Mouse (Mus musculus) thymus, postnatal 36 days (tissue): ENCODE measurements at regions not wholly inside any gene's neighbourhood (a gene's known extent, or its start where the extent isn't known, plus 50 kb on each side); places are given as distances from the start of the nearest gene placed in this dataset.
A peak's percentile ranks its signal among the peaks of the same experiment; 100 is the strongest.

Experiments
- DNase-seq, 2 experiments: peaks; one replicate each; pipeline ENCODE4 v3.0.0; 2022; ENCODE audit warnings: mixed read lengths in 2 of 2

DNA sequence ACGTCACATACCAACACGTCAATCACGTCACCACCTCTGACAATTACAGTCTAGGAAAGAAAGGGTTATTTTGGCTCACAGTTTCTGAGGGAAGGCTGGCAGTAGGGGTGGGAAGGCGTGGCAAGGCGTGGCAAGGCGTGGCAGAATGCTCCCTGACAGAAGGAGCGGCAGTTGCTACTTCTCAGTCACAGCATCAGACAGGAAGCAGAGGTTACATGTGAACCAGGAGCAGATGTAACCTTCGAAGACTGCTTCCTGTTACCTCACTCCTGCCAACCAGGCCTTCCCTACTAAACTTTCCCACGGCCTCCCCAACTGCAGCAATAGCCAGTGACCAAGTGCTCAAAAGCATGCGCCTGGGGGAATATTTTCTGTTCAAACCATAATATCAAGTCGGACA is 240.9 kb upstream of the Stt3b start:
- DNase-seq, result no peak

GRCm38 (mm10) chr9:115551501-115551900 is 241.3 kb upstream of the Stt3b start:
- no peak for DNase-seq

- DNase-seq, result no peak
These were observed 247.9 kb upstream of the Stt3b start for GRCm38 (mm10) chr9:115558131-115558530.

DNA sequence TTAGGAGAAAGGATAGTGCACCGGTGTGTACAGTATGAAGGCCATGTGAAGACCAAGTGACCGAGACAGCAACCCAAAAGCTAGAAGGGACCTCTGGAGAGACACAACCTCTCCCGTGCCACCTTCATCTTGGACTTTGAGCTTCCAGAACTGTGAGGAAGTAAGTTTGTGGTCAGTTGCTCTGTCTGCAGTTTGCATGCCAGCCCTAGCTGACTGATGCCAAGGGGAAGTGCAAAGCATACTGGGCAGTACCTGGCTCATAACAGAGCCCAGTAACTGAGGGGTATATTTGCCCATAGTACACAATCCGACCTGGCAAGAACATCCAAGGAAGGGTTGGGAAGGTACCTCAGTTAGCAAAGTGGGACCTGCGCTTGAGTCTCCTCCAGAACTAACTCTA is 249.3 kb upstream of the Stt3b start:
- no peak for DNase-seq

- peak; percentile 81 to 87 for DNase-seq
These were observed 251.0 kb upstream of the Stt3b start for GRCm38 (mm10) chr9:115561207-115561606.

- no peak for DNase-seq
These were observed 252.6 kb upstream of the Stt3b start for GRCm38 (mm10) chr9:115562783-115563182.

- no peak for DNase-seq
These were observed 254.1 kb upstream of the Stt3b start for GRCm38 (mm10) chr9:115564366-115564765.

GRCm38 (mm10) chr9:115568693-115569334 is 258.6 kb upstream of the Stt3b start:
- no peak for DNase-seq

GRCm38 (mm10) chr9:115570998-115571397 is 260.8 kb upstream of the Stt3b start:
- no peak for DNase-seq

DNA sequence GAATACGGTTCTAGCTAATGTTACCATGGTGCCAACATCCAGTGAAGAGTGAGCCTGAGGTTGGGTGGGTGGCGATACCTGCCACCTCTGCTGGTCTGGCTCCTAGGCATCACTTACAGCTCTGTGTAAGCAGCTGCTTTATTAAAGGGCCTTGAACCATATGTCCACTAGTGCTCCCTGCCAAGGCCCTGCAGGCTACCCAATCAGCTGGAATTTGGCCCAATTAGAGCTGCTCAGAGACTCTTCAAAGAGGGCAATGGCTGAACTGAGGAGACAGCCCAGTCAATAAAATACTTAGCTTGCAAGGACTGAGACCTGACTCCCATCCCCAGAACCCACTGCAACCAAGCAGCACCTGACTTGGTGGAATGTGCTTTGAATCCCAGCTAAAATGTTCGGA is 270.9 kb upstream of the Stt3b start:
- DNase-seq, result no peak

DNA sequence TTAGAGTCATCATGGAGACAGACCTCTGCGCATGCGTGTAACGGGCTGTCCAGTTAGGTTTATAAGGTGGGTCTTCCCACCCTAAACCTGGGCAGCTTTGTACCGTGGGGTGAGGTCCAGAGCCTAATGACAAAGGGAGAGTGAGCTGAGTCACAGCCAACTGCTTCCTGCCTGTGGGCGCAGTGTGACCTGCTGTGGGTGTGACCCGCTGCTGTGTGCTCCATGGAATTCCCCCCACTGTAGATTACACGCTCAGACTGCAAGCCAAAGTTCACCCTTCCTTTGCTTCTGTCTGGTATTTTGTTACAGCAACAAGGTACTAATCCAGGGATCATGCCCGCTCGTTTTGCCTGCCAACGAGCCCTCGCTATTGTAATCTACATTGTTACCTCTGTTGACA is 273.3 kb upstream of the Stt3b start:
- DNase-seq, result no peak

GRCm38 (mm10) chr9:115584874-115585273 is 274.7 kb upstream of the Stt3b start:
- DNase-seq, result no peak

DNA sequence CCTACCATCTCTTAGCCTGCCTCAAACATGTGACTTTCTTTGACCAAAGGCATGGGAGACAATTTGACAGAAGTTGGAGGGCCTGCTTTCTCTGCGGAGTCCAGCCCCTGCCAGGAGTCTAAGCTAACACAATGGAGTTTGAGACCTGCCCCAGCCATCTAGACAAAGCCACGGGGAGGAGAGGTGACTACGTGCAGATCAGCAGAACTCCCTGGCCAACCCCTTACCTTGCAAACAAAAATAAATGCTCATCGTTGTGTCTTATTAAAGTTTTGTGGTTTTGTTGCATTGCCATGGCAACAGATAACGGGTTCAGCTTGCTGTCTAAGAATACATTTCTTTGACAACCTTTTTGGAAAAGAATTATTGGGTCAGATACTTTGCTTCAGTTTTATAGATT is 282.2 kb upstream of the Stt3b start:
- no peak for DNase-seq

DNA sequence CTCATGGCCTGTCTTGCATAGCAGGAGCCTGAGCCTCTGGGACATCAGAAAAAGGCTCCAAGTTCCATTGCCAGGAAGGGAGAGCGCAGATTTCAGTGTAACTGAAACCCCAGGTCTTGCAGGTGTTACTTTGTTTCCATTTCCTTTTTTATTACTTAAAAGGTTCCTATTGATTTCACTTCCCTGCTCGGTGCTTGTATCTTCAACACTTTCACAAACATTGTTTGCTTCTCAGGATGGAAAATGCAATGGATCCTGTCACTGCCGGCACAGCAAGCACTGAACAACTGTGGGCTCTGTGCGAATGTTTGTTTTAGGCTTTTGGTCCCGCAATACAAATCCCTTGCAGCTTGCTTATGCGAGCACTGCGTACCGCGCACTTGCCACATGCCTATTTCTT is 290.0 kb upstream of the Stt3b start:
- DNase-seq, result no peak

- no peak for DNase-seq
These were observed 290.6 kb upstream of the Stt3b start for GRCm38 (mm10) chr9:115600826-115601225.

DNA sequence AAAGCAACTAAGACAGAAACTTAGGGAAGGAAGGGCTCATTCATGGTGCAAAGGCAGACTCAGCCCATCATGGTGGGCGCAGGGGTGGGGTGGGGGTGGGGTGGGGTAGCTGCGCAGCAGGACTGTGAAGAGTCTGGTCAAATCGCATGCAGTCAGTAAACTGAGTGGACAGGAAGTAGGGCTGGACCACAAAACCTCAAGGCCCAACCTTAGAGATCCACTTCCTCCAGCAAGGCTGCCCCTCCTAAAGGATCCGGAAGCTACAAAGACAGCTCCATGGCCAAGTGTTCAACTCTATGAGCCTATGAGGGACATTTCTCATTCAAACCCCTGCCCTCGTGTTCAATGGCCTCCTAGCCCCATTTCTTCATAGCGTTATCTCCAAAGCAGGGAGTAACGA is 292.6 kb upstream of the Stt3b start:
- no peak for DNase-seq

DNA sequence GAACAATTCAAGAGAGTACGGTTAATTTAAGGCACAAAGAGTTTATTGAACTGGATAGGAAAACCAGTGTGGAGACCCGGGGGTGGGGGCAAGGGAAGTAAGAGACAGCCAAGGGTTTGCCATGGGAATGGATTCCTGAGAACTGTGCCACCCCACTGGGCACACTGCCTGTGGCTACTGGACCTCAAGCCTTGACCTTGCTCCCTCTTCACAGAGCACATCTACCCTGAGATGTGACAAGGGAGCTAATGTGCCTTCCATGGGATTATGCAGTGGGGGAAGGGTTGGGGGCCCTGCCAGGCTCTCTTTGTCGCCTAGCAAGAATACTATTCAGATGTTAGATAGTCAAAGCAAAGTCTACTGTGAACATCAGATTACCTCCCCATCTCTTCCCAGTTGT is 294.2 kb upstream of the Stt3b start:
- no peak for DNase-seq

GRCm38 (mm10) chr9:115604968-115605682 is 294.9 kb upstream of the Stt3b start:
- DNase-seq, result no peak

- DNase-seq, result no peak
These were observed 297.7 kb upstream of the Stt3b start for GRCm38 (mm10) chr9:115607961-115608360.

DNA sequence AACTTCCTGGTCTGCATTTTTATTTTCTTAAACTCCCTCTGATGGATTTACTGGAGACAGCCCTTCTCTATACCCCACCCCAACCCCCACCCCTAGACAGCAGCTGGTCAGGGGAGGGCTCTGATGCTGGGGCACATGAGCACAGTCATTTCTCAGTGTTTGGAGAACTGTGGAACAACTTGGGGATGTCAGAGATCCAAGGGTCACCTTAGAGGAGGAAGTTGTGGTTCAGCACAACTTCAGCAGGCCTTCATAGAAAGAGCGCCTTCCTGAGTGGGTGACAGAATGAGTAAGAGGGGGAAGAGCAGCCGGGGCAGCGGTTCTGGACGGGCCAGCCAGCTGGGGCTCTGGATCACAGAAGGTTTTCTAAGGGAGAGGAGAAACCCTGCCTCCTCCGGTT is 298.2 kb upstream of the Stt3b start:
- no peak for DNase-seq

DNA sequence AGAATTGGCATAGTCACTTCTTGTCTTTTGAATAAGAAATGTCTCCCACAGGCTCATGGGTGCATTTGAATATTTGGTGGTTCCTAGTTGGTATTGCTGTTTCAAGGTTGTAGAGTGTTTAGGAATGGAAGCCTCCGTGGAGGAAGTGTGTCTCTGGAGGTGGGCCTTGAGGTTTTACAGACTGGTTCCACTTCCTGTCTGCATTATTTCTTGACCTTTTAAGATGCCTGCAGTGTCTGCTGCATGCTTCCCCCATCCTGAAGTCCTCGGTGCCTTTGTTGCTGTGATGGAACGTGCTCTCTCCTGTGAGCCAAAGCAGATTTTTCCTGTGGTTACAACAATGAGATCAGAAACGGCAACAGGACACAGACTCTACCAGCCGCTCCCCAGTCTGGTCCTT is 299.4 kb upstream of the Gadl1 start:
- DNase-seq, result no peak

DNA sequence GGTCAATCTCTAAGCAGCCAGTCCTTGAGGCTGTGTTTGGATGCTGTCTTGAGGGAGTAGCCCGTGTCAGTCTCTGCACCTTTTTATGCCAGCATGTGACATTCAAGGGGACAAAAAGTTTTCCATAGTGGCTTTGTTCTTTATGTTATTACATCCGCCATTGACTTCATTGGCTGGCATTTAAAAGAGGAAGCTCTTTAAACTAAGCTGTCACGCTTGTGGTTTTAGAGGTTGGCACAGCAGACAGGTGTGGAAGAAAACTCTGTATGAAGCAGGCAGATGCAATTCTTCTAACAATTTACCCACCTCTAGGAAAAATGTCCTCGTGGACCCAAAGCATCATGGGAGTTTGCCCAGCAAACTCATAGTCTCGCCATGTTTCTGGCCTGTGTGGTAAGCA is 297.5 kb upstream of the Gadl1 start:
- DNase-seq, result peak; percentile 44 to 52

DNA sequence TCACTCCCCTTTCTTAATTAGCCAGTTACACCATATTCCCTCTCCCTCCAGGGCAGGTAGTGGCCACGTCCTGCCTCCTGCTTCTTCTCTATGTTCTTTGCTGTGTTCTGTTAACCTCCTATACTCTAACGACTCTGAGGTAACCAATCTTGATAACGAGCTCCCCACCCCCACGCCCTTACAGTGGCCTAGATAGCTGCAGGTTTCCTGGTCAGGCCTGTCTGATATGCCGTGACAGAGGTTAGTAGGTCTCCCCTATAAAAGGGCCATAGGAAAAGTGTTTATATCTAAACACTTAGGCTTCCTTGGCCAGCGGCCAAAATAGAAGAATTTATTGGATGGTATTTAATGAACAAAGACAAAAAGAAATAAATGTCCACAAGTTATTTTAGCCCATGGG is 296.3 kb upstream of the Gadl1 start:
- DNase-seq, result no peak

DNA sequence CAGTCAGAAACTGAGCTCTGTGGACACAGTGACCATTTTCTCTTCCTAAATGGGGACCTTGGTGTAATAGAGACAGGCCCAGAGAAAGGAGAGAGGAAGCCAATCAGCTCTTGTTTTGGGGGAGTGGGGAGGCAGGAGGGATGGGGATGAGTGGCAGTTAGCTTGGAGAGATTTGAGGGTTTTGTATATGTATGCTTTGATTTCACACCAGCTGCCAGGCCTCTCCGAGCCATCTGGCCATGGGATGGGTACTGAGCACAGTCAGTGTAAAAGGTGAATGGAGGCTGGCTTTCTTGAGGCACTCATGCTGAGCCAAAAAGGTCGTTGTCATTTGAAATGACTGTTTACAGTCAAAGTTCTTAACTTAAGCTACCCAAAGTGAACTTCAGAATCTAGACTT is 295.2 kb upstream of the Gadl1 start:
- DNase-seq, result no peak

DNA sequence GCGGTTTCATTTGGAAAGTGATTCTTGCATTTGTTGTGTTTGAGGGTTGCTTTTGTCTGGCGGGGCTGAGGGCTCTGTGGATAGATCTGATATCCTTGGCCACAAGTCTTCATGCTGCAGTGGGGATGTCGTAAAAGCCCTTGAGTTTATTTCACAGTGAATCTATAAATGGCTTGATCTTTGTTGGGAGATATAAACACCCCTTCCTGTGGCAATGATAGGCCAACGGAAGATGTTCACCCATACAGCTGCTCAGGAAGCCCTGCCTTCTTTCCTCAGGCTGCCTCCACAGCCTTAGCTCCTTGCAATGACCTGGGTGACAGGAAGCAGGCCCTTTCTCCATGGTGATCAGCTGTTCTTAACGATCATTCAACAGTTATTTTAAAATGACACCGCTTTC is 291.3 kb upstream of the Gadl1 start:
- DNase-seq, result peak in 1 of 2 experiments; percentile 50
